Mouse (Mus musculus) heart, postnatal 25 days (tissue): ENCODE data around the gene Sema5a. TPM values are rescaled to one million over a fixed set of nuclear protein-coding genes. Genes with fewer than 3 reads are reported as not detected.

Source experiments
- DNase-seq: peaks from one replicate; pipeline ENCODE4 v3.0.0; 2022; ENCODE audit warnings: low spot score
- intact Hi-C: fragments of 180-260 bp; cut with DNase I; formaldehyde crosslinking; loops from one replicate; pipeline ENCODE4 v1.15.1; 2025
- total RNA-seq, 2 experiments: library from RNA; stranded (reverse); gene quantifications; 2 replicates each; pipeline ENCODE4 v1.2.3; 2021

The Sema5a gene
- total RNA-seq, 2 experiments from 2014 or later: 8.6 to 9.6 TPM

GRCm38 (mm10) chr15:32341423-32341822 is 96.8 kb downstream of the Sema5a start:
- DNase-seq: no peak
- intact Hi-C loops: no loop called here

DNA sequence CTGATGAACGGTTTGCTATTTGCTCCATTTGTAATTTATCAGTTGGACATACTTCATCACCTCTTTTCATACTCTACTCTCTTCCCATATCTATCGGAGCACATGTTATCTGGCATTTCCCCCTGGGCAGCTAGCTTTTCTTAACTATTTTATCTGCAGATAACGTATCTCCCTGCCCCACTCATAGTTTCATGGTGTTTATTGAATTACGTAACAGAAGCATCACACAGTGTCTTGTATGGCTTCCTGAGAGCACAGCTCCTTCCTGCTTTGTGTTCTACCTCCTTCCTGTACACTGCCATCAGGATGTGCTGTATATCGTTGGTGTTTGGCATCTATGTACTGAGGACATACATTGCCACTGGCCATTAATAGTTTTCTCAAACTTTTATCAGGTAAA is 98.9 kb downstream of the Sema5a start:
- intact Hi-C loops: no loop called here
- no peak for DNase-seq

DNA sequence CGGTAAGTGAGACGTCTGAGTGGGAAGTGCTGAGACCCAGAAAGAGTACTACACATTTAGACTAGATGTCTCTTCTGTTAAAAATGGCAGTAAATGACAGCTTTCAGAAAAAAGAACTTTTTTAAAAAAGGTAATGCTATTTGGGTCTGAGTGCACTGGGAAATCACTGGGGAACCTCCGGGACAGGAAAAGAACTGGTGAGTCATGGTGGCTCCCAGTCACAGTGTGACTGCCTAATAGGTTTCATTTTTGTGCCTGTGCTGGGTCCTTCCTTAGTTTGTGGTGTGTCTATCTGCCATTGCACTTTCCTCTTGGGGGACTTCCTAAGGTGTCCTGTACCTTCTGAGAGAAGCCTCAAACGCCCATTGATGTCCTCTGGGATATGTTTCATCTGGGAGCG is 102.7 kb downstream of the Sema5a start:
- intact Hi-C loops: no loop called here
- no peak for DNase-seq

GRCm38 (mm10) chr15:32349276-32349675 is 104.7 kb downstream of the Sema5a start:
- no peak for DNase-seq
- intact Hi-C loops: no loop called here

DNA sequence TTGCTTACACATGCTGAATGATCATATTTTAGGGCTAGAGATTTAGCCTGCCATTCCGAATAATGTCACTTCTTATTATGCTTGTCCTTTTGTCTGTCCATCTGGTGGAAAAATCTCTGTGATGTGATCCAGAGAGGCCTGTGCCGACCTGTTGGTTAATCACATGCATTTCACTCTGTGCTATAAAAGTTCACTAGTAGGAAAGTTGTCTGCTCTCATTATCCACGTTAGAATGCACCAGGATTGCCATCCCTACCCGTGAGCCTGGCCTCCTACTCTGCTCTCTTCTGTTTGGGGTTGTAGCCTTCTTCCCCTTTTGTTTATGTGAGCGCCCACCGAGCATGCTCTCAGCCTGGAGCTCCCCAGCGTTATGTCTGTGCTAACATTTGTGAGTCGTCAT is 108.4 kb downstream of the Sema5a start:
- intact Hi-C loops: no loop called here
- no peak for DNase-seq

DNA sequence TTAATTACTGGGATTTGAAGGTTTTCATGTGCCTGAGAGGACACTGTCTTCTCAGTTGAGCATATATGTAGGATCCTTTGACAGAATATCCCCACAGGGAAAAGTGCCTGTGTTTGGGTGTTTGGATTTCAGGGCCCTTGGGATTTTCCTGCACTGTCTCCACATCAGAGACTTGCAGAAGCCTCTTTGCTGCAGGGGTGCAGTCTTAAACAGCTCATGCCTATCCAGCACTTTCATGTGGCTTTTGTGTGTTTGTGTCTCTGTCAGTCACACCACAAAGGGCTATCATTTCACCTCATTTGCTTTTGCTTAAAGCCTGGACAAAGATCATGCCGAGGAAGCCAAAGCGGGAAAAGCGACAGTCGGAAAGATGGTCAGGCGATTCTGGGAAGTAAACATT is 108.9 kb downstream of the Sema5a start:
- intact Hi-C loops: no loop called here
- no peak for DNase-seq

DNA sequence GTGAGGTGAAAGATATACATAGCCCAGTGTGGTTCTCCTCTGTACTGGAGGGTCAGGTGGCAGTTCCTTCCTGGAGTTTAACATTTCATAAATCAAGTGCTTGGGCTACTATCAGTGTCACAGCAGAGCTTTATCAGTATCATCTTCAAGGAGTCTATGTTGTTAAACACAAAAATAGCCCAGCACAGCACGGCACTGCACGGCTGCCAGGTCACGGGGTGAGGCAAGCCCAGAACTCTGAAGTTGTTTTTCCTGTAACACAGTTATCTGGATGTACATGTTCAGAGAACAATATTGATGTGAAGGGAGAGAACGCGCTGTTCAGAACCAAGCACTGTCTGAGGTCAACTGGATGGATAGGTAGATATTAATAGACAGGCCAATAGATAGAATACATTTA is 112.2 kb downstream of the Sema5a start:
- no peak for DNase-seq
- intact Hi-C loops: no loop called here

DNA sequence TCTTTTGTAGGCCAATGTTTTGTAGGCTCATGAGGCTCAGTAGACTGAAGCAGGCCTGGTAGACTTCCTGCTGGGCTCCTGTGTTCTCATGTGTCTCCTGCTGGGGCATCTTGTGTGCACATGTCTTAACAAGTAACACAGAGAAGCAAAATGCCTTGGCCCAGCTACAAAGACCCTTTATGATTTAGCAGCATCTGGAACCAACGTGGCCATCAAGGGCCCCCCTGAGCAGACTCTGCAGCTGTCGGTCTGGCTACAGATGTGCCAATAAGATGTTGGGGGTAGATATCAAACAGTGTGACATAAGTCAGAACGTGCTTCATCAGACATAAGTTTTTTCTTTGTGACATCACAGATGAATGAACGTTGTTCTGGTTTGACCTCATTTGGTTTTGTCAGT is 123.2 kb downstream of the Sema5a start:
- DNase-seq: no peak
- intact Hi-C loops: no loop called here

DNA sequence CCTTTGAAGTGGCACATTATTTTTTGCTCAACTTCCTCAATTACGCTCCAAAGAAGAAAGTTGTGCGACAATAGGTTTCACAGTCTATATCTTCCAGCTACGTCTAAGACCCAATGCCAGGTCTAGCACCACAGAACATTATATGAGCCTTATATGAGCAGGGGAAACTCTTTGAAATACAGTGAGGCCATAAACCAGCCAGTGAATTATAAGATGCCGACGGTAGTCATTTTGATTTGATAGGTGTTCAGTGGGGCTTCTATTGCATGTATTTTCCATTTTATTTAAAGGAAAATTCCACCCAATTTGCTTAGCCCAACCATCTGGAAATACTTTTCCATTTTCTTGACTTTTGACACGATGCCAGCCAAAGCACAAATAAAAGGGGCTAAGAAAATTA is 126.3 kb downstream of the Sema5a start:
- no peak for DNase-seq
- intact Hi-C loops: no loop called here

- intact Hi-C loops: no loop called here
- no peak for DNase-seq
These were observed 126.8 kb downstream of the Sema5a start for GRCm38 (mm10) chr15:32371385-32371784.

DNA sequence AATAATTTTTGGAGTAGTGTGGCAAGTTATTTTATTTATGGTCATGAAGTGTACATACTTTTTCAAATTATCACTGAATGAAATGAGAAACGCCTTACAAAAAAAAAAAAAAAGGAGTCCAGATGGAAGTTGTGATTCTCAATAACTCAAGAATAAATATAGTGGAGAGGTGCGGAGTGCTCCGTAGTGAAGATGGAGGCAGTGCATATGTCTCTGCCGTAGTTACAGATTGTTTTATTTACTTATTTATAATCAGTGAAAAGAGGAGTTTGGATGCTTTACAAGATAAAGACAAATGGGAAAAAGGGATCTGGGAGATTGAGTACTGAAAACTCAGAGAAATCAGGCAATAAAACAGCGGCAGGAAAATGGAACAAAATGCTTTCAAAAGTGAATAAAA is 131.7 kb downstream of the Sema5a start:
- intact Hi-C loops: no loop called here
- DNase-seq: no peak

DNA sequence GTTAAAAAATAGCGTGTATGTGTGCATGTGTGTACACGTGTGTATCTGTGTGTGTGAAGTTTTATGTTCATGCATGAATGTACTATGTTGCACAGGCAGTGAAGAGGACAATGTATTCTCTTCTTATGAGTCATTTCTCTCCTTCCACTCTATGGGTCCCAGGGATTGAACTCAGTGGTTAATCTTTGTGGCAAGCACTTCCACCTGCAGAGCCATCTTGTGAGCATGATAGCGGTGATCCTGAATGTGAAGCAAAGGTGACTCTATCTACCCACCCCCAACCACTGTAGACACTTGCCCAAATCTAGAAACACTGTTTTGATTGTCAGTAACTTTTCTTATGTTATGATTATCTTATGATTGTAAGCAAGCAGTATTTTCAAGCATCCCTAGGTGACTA is 133.2 kb downstream of the Sema5a start:
- intact Hi-C loops: no loop called here
- no peak for DNase-seq

GRCm38 (mm10) chr15:32380311-32380710 is 135.7 kb downstream of the Sema5a start:
- intact Hi-C loops: no loop called here
- no peak for DNase-seq

GRCm38 (mm10) chr15:32382930-32383481 is 138.4 kb downstream of the Sema5a start:
- intact Hi-C loops: no loop called here
- DNase-seq: no peak

- no peak for DNase-seq
- intact Hi-C loops: no loop called here
These were observed 151.8 kb downstream of the Sema5a start for GRCm38 (mm10) chr15:32396241-32396890.

GRCm38 (mm10) chr15:32397064-32397463 is 152.5 kb downstream of the Sema5a start:
- DNase-seq: no peak
- intact Hi-C loops: no loop called here

- intact Hi-C loops: no loop called here
- no peak for DNase-seq
These were observed 154.1 kb downstream of the Sema5a start for GRCm38 (mm10) chr15:32398721-32399120.

- intact Hi-C loops: no loop called here
These were observed 157.4 kb downstream of the Sema5a start for GRCm38 (mm10) chr15:32401909-32402527.

DNA sequence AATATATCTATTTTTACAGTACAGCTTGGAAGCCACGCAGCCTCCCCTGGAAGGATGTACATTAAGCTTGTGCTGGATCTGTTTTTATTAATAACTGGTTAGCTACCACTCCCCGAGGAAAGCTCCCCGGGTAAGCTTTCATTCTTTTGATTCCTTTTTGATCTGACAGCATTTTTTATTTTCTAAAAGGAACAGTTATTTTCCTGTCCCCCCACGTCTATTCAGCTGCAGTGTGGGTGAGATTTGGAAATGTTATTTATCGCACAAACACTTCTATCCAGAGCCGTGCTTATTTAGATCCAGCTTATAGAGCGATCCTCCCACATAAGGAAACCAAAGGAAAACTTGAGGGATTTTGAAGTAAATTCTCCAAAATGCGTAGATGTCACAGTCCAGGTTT is 158.7 kb downstream of the Sema5a start:
- intact Hi-C loops: no loop called here
- DNase-seq: no peak

More at GRCm38 (mm10) chr15:32401909-32402527, 157.4 kb downstream of the Sema5a start:
- DNase-seq: no peak

GRCm38 (mm10) chr15:32406436-32406835 is 161.8 kb downstream of the Sema5a start:
- no peak for DNase-seq
- intact Hi-C loops: no loop called here

DNA sequence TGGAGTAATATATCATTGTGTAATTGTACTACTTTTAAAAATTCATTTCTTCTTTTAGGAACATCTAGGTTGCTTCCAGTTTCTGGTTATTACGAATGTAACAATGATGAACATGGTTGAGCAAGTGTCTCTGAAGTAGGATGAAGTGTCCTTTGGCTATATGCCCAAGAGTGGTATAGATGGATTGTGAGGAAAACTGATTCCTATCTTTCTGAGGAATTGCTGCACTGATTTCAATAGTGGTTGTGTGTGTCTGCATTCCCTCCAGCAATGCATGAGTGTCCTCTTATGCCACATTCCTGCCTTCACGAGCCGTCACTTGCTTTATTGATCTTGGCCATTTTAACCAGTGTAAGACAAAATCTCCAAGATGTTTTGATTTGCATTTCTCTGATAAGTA is 163.2 kb downstream of the Sema5a start:
- intact Hi-C loops: no loop called here
- DNase-seq: no peak

- no peak for DNase-seq
- intact Hi-C loops: no loop called here
These were observed 171.7 kb downstream of the Sema5a start for GRCm38 (mm10) chr15:32416291-32416690.
